In genomic region chr11:18942990-18943389, GRCm38 (mm10) we compare ENCODE assay signal across 25 mouse cellular contexts.
DNase-seq lines count a peak whose midpoint lies in the region; ATAC-seq and TF ChIP-seq lines count a peak whose summit lies in the region.
"Had no signal": no experiment of that assay in that cellular context is flagged by ENCODE, and none has a peak within 500 bp of the region (broad histone marks: within the 10 kb centered on the region; RNA-seq: fewer than 3 reads in every experiment).

No protein-coding gene starts in this region.

- H3K79me2 ChIP-seq in MEL (ENCODE audit: control insufficient read depth, insufficient read depth, low read length, poor library complexity): no peaks in the 10 kb centered on the region

- no peak overlapping the region for H3K4me3 ChIP-seq in intestine, embryonic 14.5 days (ENCODE audit: low read depth, low read length)
- no peak overlapping the region for H3K4me3 ChIP-seq in intestine, postnatal 0 days (ENCODE audit: low read depth, low read length)
- no peak overlapping the region for H3K4me3 ChIP-seq in neural tube, embryonic 13.5 days
- H3K4me3 ChIP-seq in neural tube, embryonic 15.5 days (replicated peaks): no peak overlapping the region
- no peak overlapping the region for H3K4me3 ChIP-seq in MEL (ENCODE audit: control insufficient read depth in 1 of 2, insufficient read depth in 1 of 2, low read depth in 2 of 2, low read length in 2 of 2)
- H3K4me3 ChIP-seq: embryonic facial prominence, embryonic 12.5 days; embryonic facial prominence, embryonic 15.5 days; heart, embryonic 12.5 days; heart, embryonic 15.5 days; hindbrain, embryonic 10.5 days had no signal

- H3K9ac ChIP-seq in intestine, embryonic 14.5 days (ENCODE audit: low read length): no peak overlapping the region
- no peak overlapping the region for H3K9ac ChIP-seq in intestine, postnatal 0 days (ENCODE audit: low read depth, low read length)
- H3K9ac ChIP-seq in neural tube, embryonic 13.5 days: no peak overlapping the region
- H3K9ac ChIP-seq in neural tube, embryonic 15.5 days (replicated peaks): no peak overlapping the region
- H3K9ac ChIP-seq in MEL (ENCODE audit: control insufficient read depth, low read depth, low read length, poor library complexity, severe bottlenecking): no peak overlapping the region
- H3K9ac ChIP-seq: embryonic facial prominence, embryonic 12.5 days; embryonic facial prominence, embryonic 15.5 days; forebrain, postnatal 0 days; heart, embryonic 12.5 days; heart, embryonic 15.5 days; hindbrain, embryonic 14.5 days had no signal

- H3K9me3 ChIP-seq in intestine, embryonic 14.5 days (ENCODE audit: control insufficient read depth, low read length): no peaks in the 10 kb centered on the region
- H3K9me3 ChIP-seq in intestine, postnatal 0 days (ENCODE audit: control insufficient read depth): no peaks in the 10 kb centered on the region
- H3K9me3 ChIP-seq in neural tube, embryonic 13.5 days: no peaks in the 10 kb centered on the region
- no peaks in the 10 kb centered on the region for H3K9me3 ChIP-seq in neural tube, embryonic 15.5 days (replicated peaks)
- H3K9me3 ChIP-seq in MEL (replicated peaks; ENCODE audit: insufficient read depth, low read length): no peaks in the 10 kb centered on the region
- H3K9me3 ChIP-seq: embryonic facial prominence, embryonic 12.5 days; embryonic facial prominence, embryonic 15.5 days; heart, embryonic 12.5 days; heart, embryonic 15.5 days; hindbrain, embryonic 10.5 days had no signal

- peaks cover 33% of the 10 kb centered on the region for H3K36me3 ChIP-seq in intestine, embryonic 14.5 days (ENCODE audit: control insufficient read depth, insufficient read depth, low read length)
- no peaks in the 10 kb centered on the region; the same call in 1 of the 2 replicates for H3K36me3 ChIP-seq in intestine, postnatal 0 days (ENCODE audit: control insufficient read depth, insufficient read depth)
- H3K36me3 ChIP-seq in neural tube, embryonic 13.5 days: 0 out of 2 replicates have a peak, but pooled peaks cover 3% of the 10 kb centered on the region
- no peaks in the 10 kb centered on the region for H3K36me3 ChIP-seq in neural tube, embryonic 15.5 days
- H3K36me3 ChIP-seq in MEL (ENCODE audit: control insufficient read depth in 1 of 2, insufficient read depth in 2 of 2, low read length in 2 of 2): peaks cover 0 to 5% of the 10 kb centered on the region in 2 experiments; a peak in 2 of 4 replicates
- H3K36me3 ChIP-seq: embryonic facial prominence, embryonic 12.5 days; embryonic facial prominence, embryonic 15.5 days; heart, embryonic 12.5 days; heart, embryonic 15.5 days had no signal

- WGBS in intestine, embryonic 14.5 days: 55% methylated on average over 2 of the region's 2 CpGs
- WGBS in intestine, postnatal 0 days: 56% methylated on average over 2 of the region's 2 CpGs
- 64% methylated on average over 2 of the region's 2 CpGs for WGBS in neural tube, embryonic 13.5 days
- 64% methylated on average over 2 of the region's 2 CpGs for WGBS in neural tube, embryonic 15.5 days

- ATAC-seq in intestine, embryonic 14.5 days (replicated peaks; ENCODE audit: low FRiP score, low TSS enrichment, low read depth): no peak
- ATAC-seq in intestine, postnatal 0 days: no peak
- no peak for ATAC-seq in neural tube, embryonic 13.5 days (ENCODE audit: low read depth)
- ATAC-seq in neural tube, embryonic 15.5 days (ENCODE audit: low FRiP score): no peak
- ATAC-seq in megakaryocyte-erythroid progenitor cell, adult 5-6 weeks (replicated peaks; ENCODE audit: low FRiP score, low TSS enrichment, poor library complexity, severe bottlenecking): 0 out of 2 replicates have a peak, but pooled peaks have one; percentile 39
- ATAC-seq: forebrain, embryonic 14.5 days; forebrain, postnatal 0 days had no signal

- no peak for TF ChIP-seq EP300 in MEL (IDR thresholded peaks at IDR 0.05; ENCODE audit: low read depth in 1 of 2, low read length in 2 of 2)

- no peak overlapping the region for H3K27ac ChIP-seq in intestine, embryonic 14.5 days (ENCODE audit: low read depth)
- H3K27ac ChIP-seq in intestine, postnatal 0 days (ENCODE audit: low read depth, low read length): no peak overlapping the region
- 0 out of 2 replicates have a peak overlapping the region, but pooled peaks have one; percentile 1 for H3K27ac ChIP-seq in neural tube, embryonic 13.5 days (replicated peaks)
- no peak overlapping the region for H3K27ac ChIP-seq in neural tube, embryonic 15.5 days (replicated peaks)
- no peak overlapping the region for H3K27ac ChIP-seq in MEL (ENCODE audit: control insufficient read depth, low read depth, low read length)
- H3K27ac ChIP-seq: embryonic facial prominence, embryonic 12.5 days; embryonic facial prominence, embryonic 15.5 days; heart, embryonic 15.5 days; hindbrain, embryonic 10.5 days; hindbrain, embryonic 14.5 days had no signal

- peak; percentile 46 for DNase-seq in intestine, embryonic 14.5 days (ENCODE audit: low spot score)
- DNase-seq in MEL (ENCODE audit: low read depth, low spot score): peak; percentile 28
- no peak for DNase-seq in urinary bladder, postnatal 10 days (ENCODE audit: low spot score)
- DNase-seq: adrenal gland, postnatal 10 days; adrenal gland, postnatal 36 days; B cell, adult 2 months; cerebellum, adult 18-20 months; cerebellum, adult 9-10 months; cerebellum, postnatal 25 days; forebrain, postnatal 0 days; gastrocnemius, postnatal 25 days; heart, adult 18-20 months; heart, postnatal 10 days; heart, postnatal 36 days had no signal

- H3K4me1 ChIP-seq in intestine, embryonic 14.5 days (replicated peaks; ENCODE audit: control insufficient read depth, insufficient read depth, low read length): peaks cover 34% of the 10 kb centered on the region
- H3K4me1 ChIP-seq in intestine, postnatal 0 days (replicated peaks; ENCODE audit: control insufficient read depth, insufficient read depth, low read length): no peaks in the 10 kb centered on the region
- peaks cover 82% of the 10 kb centered on the region for H3K4me1 ChIP-seq in neural tube, embryonic 13.5 days (replicated peaks)
- H3K4me1 ChIP-seq in neural tube, embryonic 15.5 days: peaks cover 53% of the 10 kb centered on the region
- peaks cover 2 to 8% of the 10 kb centered on the region in 2 experiments; a peak in 3 of 4 replicates for H3K4me1 ChIP-seq in MEL (ENCODE audit: control insufficient read depth in 1 of 2, insufficient read depth in 2 of 2, low read length in 2 of 2)

- TF ChIP-seq POLR2A in MEL (IDR thresholded peaks at IDR 0.05; ENCODE audit: control insufficient read depth in 1 of 2, insufficient read depth in 1 of 2, low read depth in 1 of 2, low read length in 2 of 2, poor library complexity in 1 of 2): no peak

- no peaks in the 10 kb centered on the region for H3K27me3 ChIP-seq in intestine, embryonic 14.5 days (replicated peaks; ENCODE audit: control insufficient read depth, insufficient read depth, low read length)
- H3K27me3 ChIP-seq in intestine, postnatal 0 days (replicated peaks; ENCODE audit: control insufficient read depth, insufficient read depth, low read length): no peaks in the 10 kb centered on the region
- no peaks in the 10 kb centered on the region for H3K27me3 ChIP-seq in neural tube, embryonic 13.5 days
- H3K27me3 ChIP-seq in neural tube, embryonic 15.5 days (replicated peaks): no peaks in the 10 kb centered on the region
- H3K27me3 ChIP-seq in MEL (ENCODE audit: control insufficient read depth in 1 of 2, insufficient read depth in 2 of 2, low read length in 2 of 2): no peaks in the 10 kb centered on the region
- H3K27me3 ChIP-seq: embryonic facial prominence, embryonic 12.5 days; embryonic facial prominence, embryonic 15.5 days; heart, embryonic 12.5 days; heart, embryonic 15.5 days had no signal

- TF ChIP-seq CTCF in intestine, postnatal 0 days (IDR thresholded peaks at IDR 0.05; ENCODE audit: low read depth): no peak
- peak in 1 of 3 experiments; percentile 21; a peak in 2 of 6 replicates for TF ChIP-seq CTCF in MEL (IDR thresholded peaks at IDR 0.05 in 2 of 3, conservative IDR thresholded peaks at IDR 0.05 in 1 of 3; ENCODE audit: control insufficient read depth in 1 of 3, insufficient read depth in 1 of 3, low read depth in 2 of 3, low read length in 3 of 3, poor library complexity in 1 of 3, severe bottlenecking in 1 of 3)

- peak; percentile 12 for TF ChIP-seq RAD21 in MEL (IDR thresholded peaks at IDR 0.05; ENCODE audit: low read depth, low read length)

- H3K4me2 ChIP-seq in intestine, embryonic 14.5 days (ENCODE audit: low read length): no peak overlapping the region
- no peak overlapping the region for H3K4me2 ChIP-seq in intestine, postnatal 0 days (replicated peaks; ENCODE audit: low read depth)
- H3K4me2 ChIP-seq in neural tube, embryonic 13.5 days: no peak overlapping the region
- H3K4me2 ChIP-seq in neural tube, embryonic 15.5 days: no peak overlapping the region
- H3K4me2 ChIP-seq: embryonic facial prominence, embryonic 12.5 days; embryonic facial prominence, embryonic 15.5 days; heart, embryonic 12.5 days; heart, embryonic 15.5 days; hindbrain, embryonic 14.5 days had no signal

TF ChIP-seq in MEL, 35 proteins besides CTCF, POLR2A, EP300 and RAD21:
- TF ChIP-seq MYC (IDR thresholded peaks at IDR 0.05; ENCODE audit: low read depth, low read length) (no peak), NRF1 (IDR thresholded peaks at IDR 0.05; ENCODE audit: insufficient read depth, low read depth, low read length, poor library complexity, severe bottlenecking) (no peak), NELFE (IDR thresholded peaks at IDR 0.05; ENCODE audit: low read depth, low read length) (no peak), ZMIZ1 (IDR thresholded peaks at IDR 0.05; ENCODE audit: low read depth, low read length) (no peak), ZNF384 (IDR thresholded peaks at IDR 0.05; ENCODE audit: low read depth, low read length) (no peak), SMC3 (IDR thresholded peaks at IDR 0.05; ENCODE audit: low read depth, low read length) (peak; percentile 31; the same call in 1 of the 2 replicates), GATA1 (IDR thresholded peaks at IDR 0.05; ENCODE audit: low read depth, low read length) (no peak), JUND (IDR thresholded peaks at IDR 0.05; ENCODE audit: low read depth, low read length) (no peak), MAX (IDR thresholded peaks at IDR 0.05; ENCODE audit: low read length) (no peak)
